Mouse (Mus musculus): ENCODE measurements around the gene Slc17a7.
A peak's percentile ranks its signal among the peaks of the same experiment; 100 is the strongest.

The Slc17a7 gene

GRCm38 (mm10) chr7:45198961-45199360, 35.2 kb downstream of the Slc17a7 start:
- DNase-seq (ENCODE audit: low spot score) = no peak

- DNase-seq (ENCODE audit: low spot score) = no peak
These were observed 38.9 kb downstream of the Slc17a7 start for GRCm38 (mm10) chr7:45202654-45203053.

- peak; percentile 72 for DNase-seq (ENCODE audit: low spot score)
These were observed 40.8 kb downstream of the Slc17a7 start, which contains the start of gene Ccdc155 for GRCm38 (mm10) chr7:45204380-45205143. Ccdc155 (minus strand) TSS chr7:45204892.

DNA sequence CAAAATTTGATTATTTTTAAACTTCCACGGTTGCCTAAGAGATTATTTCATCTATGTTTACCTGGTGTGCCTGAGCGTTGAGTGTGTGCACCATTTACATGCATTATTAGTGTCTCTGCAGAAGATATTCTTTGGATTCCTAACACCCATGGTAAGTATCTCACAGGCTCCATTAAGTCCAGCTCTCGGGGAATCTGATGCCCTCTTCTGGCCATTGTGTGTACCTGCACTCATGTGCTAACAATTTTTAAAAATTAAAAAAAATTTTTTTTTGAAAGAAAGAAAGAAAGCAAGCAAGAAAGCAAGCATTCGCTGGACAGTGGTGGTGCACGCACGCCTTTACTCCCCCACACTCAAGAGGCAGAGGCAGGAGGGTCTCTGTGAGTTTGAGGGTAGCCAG, 44.5 kb downstream of the Slc17a7 start:
- no peak for DNase-seq (ENCODE audit: low spot score)

DNA sequence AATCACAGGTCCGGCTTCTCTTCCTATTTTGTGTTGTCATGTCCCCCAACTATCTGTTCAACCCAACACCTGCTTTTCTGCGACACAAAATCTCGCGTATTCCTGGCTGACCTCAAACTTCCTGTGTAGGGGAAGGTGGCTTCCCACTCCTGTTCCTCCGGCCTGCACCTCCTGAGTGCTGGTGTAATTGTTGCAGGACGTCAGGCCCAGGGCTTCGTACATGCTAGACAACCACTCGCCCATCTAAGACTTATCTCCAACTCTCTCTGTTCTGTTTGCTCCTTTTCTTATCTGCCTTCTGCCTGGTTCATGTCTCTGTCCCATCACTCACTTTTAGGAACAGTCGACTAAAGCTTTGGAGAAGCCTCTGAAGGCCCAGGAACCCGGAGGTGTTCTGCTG, 47.3 kb downstream of the Slc17a7 start:
- no peak for DNase-seq (ENCODE audit: low spot score)

DNA sequence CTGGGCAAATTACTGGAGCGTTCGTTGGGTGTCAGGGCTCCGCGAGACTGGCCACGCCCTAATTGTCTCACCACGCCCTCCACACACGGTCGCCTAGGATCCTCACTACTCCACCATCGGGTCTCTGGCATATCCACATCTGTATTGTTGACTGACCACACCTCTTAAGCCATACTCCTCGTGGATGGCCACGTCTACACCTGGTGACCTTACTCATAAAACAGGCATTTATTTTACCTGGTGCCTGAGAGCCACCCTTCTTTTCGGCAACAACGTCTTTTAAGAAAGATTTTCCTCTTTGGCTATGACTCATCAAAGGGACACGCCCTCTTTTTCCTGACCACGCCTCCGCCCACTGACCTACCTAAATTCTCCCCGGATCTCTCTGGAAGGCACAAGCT, 48.1 kb downstream of the Slc17a7 start, which contains the start of gene Dkkl1:
Gene Dkkl1, minus strand, starts transcription at position 297 of the 401 bp plus-strand sequence.
- DNase-seq (ENCODE audit: low spot score) = no peak

GRCm38 (mm10) chr7:45212356-45212755, 48.6 kb downstream of the Slc17a7 start:
- no peak for DNase-seq (ENCODE audit: low spot score)

- DNase-seq (ENCODE audit: low spot score) = no peak
These were observed 50.0 kb downstream of the Slc17a7 start for GRCm38 (mm10) chr7:45213708-45214107.

GRCm38 (mm10) chr7:45215673-45216441, 52.1 kb downstream of the Slc17a7 start, which contains the start of gene Tead2:
Tead2 (plus strand) TSS chr7:45215753.
- DNase-seq (ENCODE audit: low spot score) = peak; percentile 47

GRCm38 (mm10) chr7:45216442-45217183, 52.9 kb downstream of the Slc17a7 start:
- DNase-seq (ENCODE audit: low spot score) = peak; percentile 64

- DNase-seq (ENCODE audit: low spot score) = no peak
These were observed 57.9 kb downstream of the Slc17a7 start for GRCm38 (mm10) chr7:45221680-45222079.

GRCm38 (mm10) chr7:45224826-45225225, 61.1 kb downstream of the Slc17a7 start:
- no peak for DNase-seq (ENCODE audit: low spot score)
